Mouse (Mus musculus) lung, embryonic 14.5 days (tissue): ENCODE measurements around the gene Slc25a22. TPM values are rescaled to one million over a fixed set of nuclear protein-coding genes. Genes with fewer than 3 reads are reported as not detected.

Experiments
- ATAC-seq: fragments of 200-750 bp; cut with Nextera tagmentation; 2 replicates; pipeline ENCODE4 v1.8.0; 2017; ENCODE audit warnings: mild to moderate bottlenecking, moderate TSS enrichment, moderate library complexity; ENCODE audit not compliant: insufficient read depth
- DNase-seq: peaks from one replicate; pipeline ENCODE4 v3.0.0-alpha.2; 2015
- H3K27ac ChIP-seq: fragments of 300-500 bp; sonication (generic); 2 replicates; pipeline ENCODE4 v1.5.1; 2014; ENCODE audit warnings: low read depth, mild to moderate bottlenecking, moderate library complexity
- H3K27me3 ChIP-seq: fragments of 300-500 bp; sonication (generic); 2 replicates; pipeline ENCODE4 v1.6.1; 2014; ENCODE audit warnings: low read length, control low read depth; ENCODE audit not compliant: insufficient read depth
- H3K36me3 ChIP-seq: fragments of 300-500 bp; sonication (generic); 2 replicates; pipeline ENCODE4 v1.6.1; 2014; ENCODE audit warnings: control low read depth; ENCODE audit not compliant: insufficient read depth
- H3K4me1 ChIP-seq: fragments of 300-500 bp; sonication (generic); 2 replicates; pipeline ENCODE4 v1.6.1; 2014; ENCODE audit warnings: antibody characterized with exemption, control low read depth; ENCODE audit not compliant: insufficient read depth
- H3K4me2 ChIP-seq: fragments of 300-500 bp; sonication (generic); 2 replicates; pipeline ENCODE4 v1.6.1; 2014; ENCODE audit warnings: mild to moderate bottlenecking
- H3K4me3 ChIP-seq: fragments of 300-500 bp; sonication (generic); 2 replicates; pipeline ENCODE4 v1.5.1; 2014; ENCODE audit warnings: low read depth, low read length
- H3K9ac ChIP-seq: fragments of 300-500 bp; sonication (generic); 2 replicates; pipeline ENCODE4 v1.6.1; 2014
- H3K9me3 ChIP-seq: fragments of 300-500 bp; sonication (generic); 2 replicates; pipeline ENCODE4 v1.6.1; 2016; ENCODE audit warnings: low read depth, low read length, control low read depth
- CTCF ChIP-seq: IDR thresholded peaks from 2 replicates; pipeline ENCODE4 v1.5.1; 2016; ENCODE audit warnings: antibody characterized with exemption, low read depth
- WGBS: fragments of 180-500 bp; shearing (Covaris S2); extraction: QIAGEN DNeasy Blood & Tissue Kit; methylation state at CpG from one replicate; pipeline ENCODE4 v1.1.7; 2014; 5-methylcytosine and 5-hydroxymethylcytosine counted together
- polyA plus RNA-seq: library from polyadenylated mRNA; unstranded; fragments of >200 nt; fragmentation: Nextera tagmentation; extraction: Ambion mirVana; gene quantifications from 2 replicates; pipeline ENCODE4 v1.2.1, GENCODE M21; 2014

Gene Slc25a22
- polyA plus RNA-seq, 1 experiment from 2014 or later = 30.1 TPM

DNA sequence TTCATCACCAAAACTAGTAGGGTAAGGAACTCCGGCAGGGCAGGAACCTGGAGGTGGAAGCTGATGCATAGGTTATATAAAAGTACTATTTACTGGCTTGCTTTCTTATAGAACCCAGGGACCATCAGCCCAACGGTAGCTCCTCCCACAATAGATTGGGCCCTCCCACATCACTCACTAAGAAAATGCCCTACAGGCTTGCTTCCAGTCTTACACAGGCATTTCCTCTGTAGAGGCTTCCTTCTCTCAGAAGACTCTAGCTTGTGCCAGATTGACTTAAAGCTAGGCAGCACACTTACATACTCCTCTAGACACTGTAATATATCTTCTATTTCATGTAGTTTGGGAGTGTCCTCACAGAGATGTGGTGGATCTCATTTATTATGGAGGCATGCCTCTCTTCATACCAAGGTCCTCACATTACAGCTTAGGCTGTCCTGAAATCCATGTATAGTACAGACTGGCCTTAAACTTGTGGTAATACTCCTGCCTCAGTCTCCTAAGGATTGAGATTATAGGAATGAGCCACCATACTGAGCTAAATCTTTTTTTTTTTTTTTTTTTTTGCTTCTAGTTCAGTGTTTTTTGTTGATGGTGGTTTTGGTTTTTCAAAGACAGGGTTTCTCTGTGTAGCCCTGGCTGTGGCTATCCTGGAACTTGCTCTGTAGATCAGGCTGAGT is 49.7 kb downstream of the Slc25a22 start:
- no peak for ATAC-seq
- Histone ChIP-seq H3K4me3 (no peak overlapping the region), H3K9ac (no peak overlapping the region)

GRCm38 (mm10) chr7:141381068-141381835 is 56.4 kb downstream of the Slc25a22 start:
- no peaks in the 10 kb centered on the region for H3K9me3 ChIP-seq
- DNase-seq (no peak), ATAC-seq (no peak)
- H3K27me3 ChIP-seq = no peaks in the 10 kb centered on the region
- H3K9ac ChIP-seq = no peak overlapping the region
- no peak overlapping the region for H3K27ac ChIP-seq
- no peaks in the 10 kb centered on the region for H3K36me3 ChIP-seq
- H3K4me1 ChIP-seq = no peaks in the 10 kb centered on the region
- H3K4me3 ChIP-seq = no peak overlapping the region
- H3K4me2 ChIP-seq = no peak overlapping the region
- WGBS = 66% methylated on average over 4 of the region's 4 CpGs
- TF ChIP-seq CTCF = no peak

More for the DNA sequence above, 49.7 kb downstream of the Slc25a22 start:
- no peak for TF ChIP-seq CTCF
- no peak overlapping the region for H3K27ac ChIP-seq
- no peaks in the 10 kb centered on the region for H3K9me3 ChIP-seq
- H3K27me3 ChIP-seq = no peaks in the 10 kb centered on the region
- 46% methylated on average over 2 of the region's 2 CpGs for WGBS
- peaks cover 3% of the 10 kb centered on the region; the same call in 1 of the 2 replicates for H3K4me1 ChIP-seq
- DNase-seq = no peak
- no peak overlapping the region for H3K4me2 ChIP-seq
- H3K36me3 ChIP-seq = no peaks in the 10 kb centered on the region

Other genes with a start within 250 kb of the Slc25a22 start
- gene Hras, start 243.9 kb downstream of the Slc25a22 start, polyA plus RNA-seq = 85.8 and 97.4 TPM in 2 replicates
- gene Lrrc56, start 243.7 kb downstream of the Slc25a22 start, polyA plus RNA-seq = 3.8 and 4.3 TPM in 2 replicates
- gene Lmntd2, start 223.8 kb downstream of the Slc25a22 start, polyA plus RNA-seq = 0.74 and 1.4 TPM in 2 replicates
- 38.9 and 41.1 TPM in 2 replicates for gene Rassf7, start 222.0 kb downstream of the Slc25a22 start, polyA plus RNA-seq
- 80.7 and 85.4 TPM in 2 replicates for gene Phrf1, start 209.1 kb downstream of the Slc25a22 start, polyA plus RNA-seq
- 1.0 and 1.9 TPM in 2 replicates for gene Irf7, start 171.4 kb downstream of the Slc25a22 start, polyA plus RNA-seq
- not detected in 2 replicates for gene Cdhr5, start 161.1 kb downstream of the Slc25a22 start, polyA plus RNA-seq
- gene Sct, start 158.8 kb downstream of the Slc25a22 start, polyA plus RNA-seq = 2.2 and 5.1 TPM in 2 replicates
- 1.0 and 1.4 TPM in 2 replicates for gene Drd4, start 145.9 kb downstream of the Slc25a22 start, polyA plus RNA-seq
- gene Deaf1, start 110.2 kb downstream of the Slc25a22 start, polyA plus RNA-seq = 69.8 and 74.2 TPM in 2 replicates
- 28.8 and 30.3 TPM in 2 replicates for gene Tmem80, start 110.2 kb downstream of the Slc25a22 start, polyA plus RNA-seq
- 20.0 and 22.4 TPM in 2 replicates for gene Eps8l2, start 99.0 kb downstream of the Slc25a22 start, polyA plus RNA-seq
- 241 and 257 TPM in 2 replicates for gene Taldo1, start 45.7 kb downstream of the Slc25a22 start, polyA plus RNA-seq
- gene Gatd1, start 23.8 kb downstream of the Slc25a22 start, polyA plus RNA-seq = 48.5 and 49.1 TPM in 2 replicates
- gene Cend1, start 8.4 kb downstream of the Slc25a22 start, polyA plus RNA-seq = not detected in 2 replicates
- gene Pidd1, start 6.1 kb upstream of the Slc25a22 start, polyA plus RNA-seq = 12.6 and 14.2 TPM in 2 replicates
- gene Rplp2, start 9.5 kb upstream of the Slc25a22 start, polyA plus RNA-seq = 1,415 and 1,470 TPM in 2 replicates
- gene Pnpla2, start 17.3 kb upstream of the Slc25a22 start, polyA plus RNA-seq = 26.1 and 26.3 TPM in 2 replicates
- 15.1 and 18.9 TPM in 2 replicates for gene Cracr2b, start 23.2 kb upstream of the Slc25a22 start, polyA plus RNA-seq
- 69.8 and 79.1 TPM in 2 replicates for gene Cd151, start 29.5 kb upstream of the Slc25a22 start, polyA plus RNA-seq
- gene Polr2l, start 37.2 kb upstream of the Slc25a22 start, polyA plus RNA-seq = 71.2 and 74.3 TPM in 2 replicates
- 95.5 and 100.0 TPM in 2 replicates for gene Tspan4, start 37.3 kb upstream of the Slc25a22 start, polyA plus RNA-seq
- gene Chid1, start 102.0 kb upstream of the Slc25a22 start, polyA plus RNA-seq = 33.0 and 35.9 TPM in 2 replicates
- 63.1 and 67.6 TPM in 2 replicates for gene Ap2a2, start 124.3 kb upstream of the Slc25a22 start, polyA plus RNA-seq
- 0.18 and 0.32 TPM in 2 replicates for gene Muc6, start 217.4 kb upstream of the Slc25a22 start, polyA plus RNA-seq